Mouse (Mus musculus): ENCODE measurements around the gene Gps1.
A peak's percentile ranks its signal among the peaks of the same experiment; 100 is the strongest.
"Not testable (repeated sequence)": the region's sequence is repeated elsewhere in the genome, so short reads cannot be mapped to it uniquely, and the experiment has no call there.

Gene Gps1

GRCm38 (mm10) chr11:120784064-120784791, at the start of gene Gps1, which contains the start of gene Rfng:
Gene Gps1 (plus strand): TSS chr11:120784272.
Gene Rfng (minus strand): TSS chr11:120784207.
- peak; percentile 49 for DNase-seq (ENCODE audit: extremely low read depth, low read depth)

- no peak for DNase-seq (ENCODE audit: extremely low read depth, low read depth)
These were observed 47.6 kb upstream of the Gps1 start for GRCm38 (mm10) chr11:120736424-120736823.

- no peak for DNase-seq (ENCODE audit: extremely low read depth, low read depth)
These were observed 43.1 kb upstream of the Gps1 start for GRCm38 (mm10) chr11:120740981-120741380.

- DNase-seq (ENCODE audit: extremely low read depth, low read depth): no peak
These were observed 39.9 kb upstream of the Gps1 start for GRCm38 (mm10) chr11:120744121-120744701.

- no peak for DNase-seq (ENCODE audit: extremely low read depth, low read depth)
These were observed 36.1 kb upstream of the Gps1 start for GRCm38 (mm10) chr11:120747974-120748373.

GRCm38 (mm10) chr11:120749430-120749829, 34.6 kb upstream of the Gps1 start:
- no peak for DNase-seq (ENCODE audit: extremely low read depth, low read depth)

- DNase-seq (ENCODE audit: extremely low read depth, low read depth): no peak
These were observed 32.5 kb upstream of the Gps1 start for GRCm38 (mm10) chr11:120751606-120752005.

- DNase-seq (ENCODE audit: extremely low read depth, low read depth): no peak
These were observed 23.8 kb upstream of the Gps1 start for GRCm38 (mm10) chr11:120760236-120760635.

- no peak for DNase-seq (ENCODE audit: extremely low read depth, low read depth)
These were observed 22.0 kb upstream of the Gps1 start for GRCm38 (mm10) chr11:120761811-120762671.

GRCm38 (mm10) chr11:120762672-120763041, 21.4 kb upstream of the Gps1 start, which contains the start of gene Hmga1b:
Gene Hmga1b (plus strand): TSS chr11:120762794.
- DNase-seq (ENCODE audit: extremely low read depth, low read depth): not testable (repeated sequence)

- DNase-seq (ENCODE audit: extremely low read depth, low read depth): not testable (repeated sequence)
These were observed 20.7 kb upstream of the Gps1 start for GRCm38 (mm10) chr11:120763121-120763999.

GRCm38 (mm10) chr11:120767023-120767422, 17.0 kb upstream of the Gps1 start:
- not testable (repeated sequence) for DNase-seq (ENCODE audit: extremely low read depth, low read depth)

GRCm38 (mm10) chr11:120768206-120768605, 15.9 kb upstream of the Gps1 start:
- DNase-seq (ENCODE audit: extremely low read depth, low read depth): no peak

GRCm38 (mm10) chr11:120772749-120773148, 11.3 kb upstream of the Gps1 start:
- DNase-seq (ENCODE audit: extremely low read depth, low read depth): no peak

GRCm38 (mm10) chr11:120773463-120774190, 10.4 kb upstream of the Gps1 start:
- no peak for DNase-seq (ENCODE audit: extremely low read depth, low read depth)

- DNase-seq (ENCODE audit: extremely low read depth, low read depth): peak; percentile 74
These were observed 8.2 kb upstream of the Gps1 start for GRCm38 (mm10) chr11:120775774-120776469.

- no peak for DNase-seq (ENCODE audit: extremely low read depth, low read depth)
These were observed 6.9 kb upstream of the Gps1 start for GRCm38 (mm10) chr11:120777123-120777522.

- no peak for DNase-seq (ENCODE audit: extremely low read depth, low read depth)
These were observed 4.2 kb upstream of the Gps1 start for GRCm38 (mm10) chr11:120779876-120780275.

GRCm38 (mm10) chr11:120781361-120781760, 2.7 kb upstream of the Gps1 start:
- DNase-seq (ENCODE audit: extremely low read depth, low read depth): not testable (repeated sequence)
